Mouse (Mus musculus): ENCODE measurements at regions not wholly inside any gene's neighbourhood (a gene's known extent, or its start where the extent isn't known, plus 50 kb on each side); places are given as distances from the start of the nearest gene placed in this dataset.
A peak's percentile ranks its signal among the peaks of the same experiment; 100 is the strongest.

DNA sequence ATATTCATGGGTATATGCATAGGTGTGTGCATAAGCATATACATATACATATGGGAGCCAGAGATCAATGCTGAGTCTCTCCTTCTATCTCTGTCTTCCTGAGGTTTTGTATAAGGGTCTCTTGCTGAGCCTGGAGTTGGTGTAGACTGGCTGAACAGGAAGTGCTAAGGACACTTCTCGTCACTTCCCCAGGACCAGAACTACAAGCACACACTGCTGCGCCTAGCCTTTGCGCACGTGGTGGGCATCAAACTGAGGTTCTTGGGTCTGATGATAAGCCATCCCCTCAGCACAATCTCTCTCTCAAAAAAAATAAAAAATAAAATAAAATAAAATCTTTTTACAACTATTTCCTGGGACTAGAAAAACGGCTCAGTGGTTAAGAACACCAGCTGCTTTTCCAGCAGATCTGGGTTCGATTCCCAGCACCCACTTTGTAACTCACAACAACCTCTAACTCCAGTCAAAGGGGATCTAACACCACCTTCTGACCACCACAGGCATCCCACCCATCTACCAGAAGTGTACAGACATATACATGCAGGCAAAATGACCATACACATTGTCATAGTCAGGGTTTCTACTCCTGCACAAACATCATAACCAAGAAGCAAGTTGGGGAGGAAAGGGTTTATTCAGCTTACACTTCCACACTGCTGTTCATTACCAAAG, 55.1 kb upstream of the Cpm start:
- Histone ChIP-seq H3K4me3 (ENCODE audit: low read depth, low read length) (no peak overlapping the region), H3K9ac (ENCODE audit: low read length) (no peak overlapping the region), H3K9me3 (ENCODE audit: control insufficient read depth, low read length) (no peaks in the 10 kb centered on the region), H3K27ac (ENCODE audit: low read depth) (no peak overlapping the region), H3K4me1 (replicated peaks; ENCODE audit: control insufficient read depth, insufficient read depth, low read length) (0 out of 2 replicates have a peak, but pooled peaks cover 6% of the 10 kb centered on the region), H3K36me3 (ENCODE audit: control insufficient read depth, insufficient read depth, low read length) (no peaks in the 10 kb centered on the region), H3K4me2 (ENCODE audit: low read length) (no peak overlapping the region), H3K27me3 (replicated peaks; ENCODE audit: control insufficient read depth, insufficient read depth, low read length) (0 out of 2 replicates have a peak, but pooled peaks cover 2% of the 10 kb centered on the region)
- DNase-seq (ENCODE audit: low spot score) (no peak), ATAC-seq (replicated peaks; ENCODE audit: low FRiP score, low TSS enrichment, low read depth) (no peak)
- WGBS, result 90% methylated on average over 6 of the region's 6 CpGs

DNA sequence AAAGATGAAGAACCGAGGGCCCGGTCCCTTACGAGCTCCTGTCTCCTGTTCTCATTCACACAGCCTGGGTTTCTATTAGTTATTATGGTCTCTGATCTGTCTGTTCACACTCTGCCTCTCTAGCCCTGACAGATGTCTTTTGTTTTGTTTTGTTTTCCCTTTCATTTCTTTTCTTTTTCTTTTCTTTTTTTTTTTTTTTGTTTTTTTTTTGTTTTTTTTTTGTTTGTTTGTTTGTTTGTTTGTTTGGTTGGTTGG, 55.8 kb upstream of the Cpm start:
- WGBS, result 86% methylated on average over 3 of the region's 3 CpGs
- Histone ChIP-seq H3K27ac (ENCODE audit: low read depth) (no peak overlapping the region), H3K36me3 (ENCODE audit: control insufficient read depth, insufficient read depth, low read length) (no peaks in the 10 kb centered on the region)

DNA sequence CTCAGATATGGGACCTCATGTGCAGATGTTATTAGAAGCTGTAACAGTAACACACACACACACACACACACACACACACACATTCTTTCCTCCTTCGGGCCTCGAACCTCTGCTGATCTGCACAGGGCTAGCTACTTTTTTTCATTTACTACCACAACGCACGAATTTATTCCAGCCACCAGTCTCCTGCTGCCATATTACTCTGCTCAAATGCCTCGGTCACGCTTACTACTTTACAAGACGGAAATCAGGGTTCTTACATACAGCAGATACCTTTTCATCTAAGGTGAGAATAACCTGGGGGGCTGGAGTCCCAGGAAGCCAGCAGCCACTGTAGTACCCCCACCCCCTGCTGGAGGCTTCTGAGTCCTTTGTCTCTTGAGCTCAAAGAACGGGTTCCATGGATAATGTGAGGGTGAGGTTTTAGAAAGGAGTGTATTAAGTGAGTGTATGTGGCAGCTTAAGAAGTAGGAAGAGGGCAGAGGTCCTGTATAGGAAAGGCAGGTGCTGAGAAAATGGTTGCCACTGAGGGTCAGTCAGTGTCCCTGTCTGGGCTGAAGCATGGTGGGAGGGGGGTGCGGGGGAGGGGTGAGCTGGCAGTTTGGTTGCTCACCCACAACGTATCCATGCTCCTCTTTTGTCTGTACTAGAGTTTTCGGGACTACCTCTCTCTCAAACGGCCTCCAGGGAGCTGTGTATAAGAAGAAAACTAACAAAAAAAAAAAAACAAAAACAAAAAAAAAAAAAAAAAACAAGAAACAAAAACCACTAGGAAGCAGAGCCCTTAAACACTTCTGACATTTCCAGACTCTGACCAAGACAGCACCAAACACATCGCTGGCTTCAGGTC, 56.3 kb upstream of the Cpm start:
- DNase-seq (ENCODE audit: low spot score), result no peak
- H3K27ac ChIP-seq (ENCODE audit: low read depth), result no peak overlapping the region
- H3K4me3 ChIP-seq (ENCODE audit: low read depth, low read length), result no peak overlapping the region
- ATAC-seq (replicated peaks; ENCODE audit: low FRiP score, low TSS enrichment, low read depth), result no peak
- no peak overlapping the region for H3K9ac ChIP-seq (ENCODE audit: low read length)
- 0 out of 2 replicates have a peak, but pooled peaks cover 2% of the 10 kb centered on the region for H3K27me3 ChIP-seq (replicated peaks; ENCODE audit: control insufficient read depth, insufficient read depth, low read length)
- no peaks in the 10 kb centered on the region for H3K36me3 ChIP-seq (ENCODE audit: control insufficient read depth, insufficient read depth, low read length)
- WGBS, result 64% methylated on average over 13 of the region's 13 CpGs
- H3K9me3 ChIP-seq (ENCODE audit: control insufficient read depth, low read length), result no peaks in the 10 kb centered on the region
- H3K4me1 ChIP-seq (replicated peaks; ENCODE audit: control insufficient read depth, insufficient read depth, low read length), result 0 out of 2 replicates have a peak, but pooled peaks cover 6% of the 10 kb centered on the region
- H3K4me2 ChIP-seq (ENCODE audit: low read length), result no peak overlapping the region

More for the DNA sequence above, 55.8 kb upstream of the Cpm start:
- Histone ChIP-seq H3K27me3 (replicated peaks; ENCODE audit: control insufficient read depth, insufficient read depth, low read length) (0 out of 2 replicates have a peak, but pooled peaks cover 2% of the 10 kb centered on the region), H3K9me3 (ENCODE audit: control insufficient read depth, low read length) (no peaks in the 10 kb centered on the region), H3K9ac (ENCODE audit: low read length) (no peak overlapping the region), H3K4me3 (ENCODE audit: low read depth, low read length) (no peak overlapping the region), H3K4me2 (ENCODE audit: low read length) (no peak overlapping the region), H3K4me1 (replicated peaks; ENCODE audit: control insufficient read depth, insufficient read depth, low read length) (0 out of 2 replicates have a peak, but pooled peaks cover 6% of the 10 kb centered on the region)
- ATAC-seq (replicated peaks; ENCODE audit: low FRiP score, low TSS enrichment, low read depth), result no peak
- DNase-seq (ENCODE audit: low spot score), result no peak

DNA sequence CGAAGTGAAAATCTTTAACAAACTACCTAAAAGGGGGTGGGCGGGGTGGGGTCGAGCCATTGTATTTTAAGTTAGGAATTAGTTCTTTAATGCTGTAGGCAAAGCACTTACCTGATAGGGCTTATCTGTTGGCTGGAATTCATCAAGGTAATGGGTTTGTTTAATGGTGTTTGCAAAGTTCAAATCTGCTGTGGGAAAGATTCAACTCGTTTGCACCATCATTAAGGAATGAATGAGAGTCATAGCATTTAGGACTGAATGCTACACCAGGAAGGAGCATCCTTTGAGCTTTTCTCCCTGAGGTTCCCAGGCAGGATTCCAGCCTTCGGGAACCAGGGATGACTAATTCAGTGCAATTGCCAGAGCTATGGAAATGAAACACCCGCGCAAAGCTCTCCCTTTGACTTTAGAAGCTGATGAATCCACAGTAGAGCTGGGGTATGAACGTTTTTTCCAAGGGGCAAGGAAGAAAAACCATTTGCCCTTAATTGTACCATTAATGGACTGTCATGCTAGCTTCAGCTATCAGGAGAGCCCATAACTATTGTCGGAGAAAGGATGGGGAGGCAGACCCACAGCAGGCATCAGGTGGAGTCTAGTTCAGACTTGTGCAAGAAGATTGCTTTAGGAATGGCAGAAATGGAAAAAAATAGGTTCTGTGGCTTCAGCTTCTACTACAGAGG, 57.3 kb upstream of the Cpm start:
- 0 out of 2 replicates have a peak, but pooled peaks cover 2% of the 10 kb centered on the region for H3K27me3 ChIP-seq (replicated peaks; ENCODE audit: control insufficient read depth, insufficient read depth, low read length)
- no peak overlapping the region for H3K9ac ChIP-seq (ENCODE audit: low read length)
- peak overlapping the region; percentile 50 for H3K4me2 ChIP-seq (ENCODE audit: low read length)
- H3K9me3 ChIP-seq (ENCODE audit: control insufficient read depth, low read length), result no peaks in the 10 kb centered on the region
- H3K4me1 ChIP-seq (replicated peaks; ENCODE audit: control insufficient read depth, insufficient read depth, low read length), result 0 out of 2 replicates have a peak, but pooled peaks cover 6% of the 10 kb centered on the region
- H3K4me3 ChIP-seq (ENCODE audit: low read depth, low read length), result peak overlapping the region; percentile 23
- no peak for DNase-seq (ENCODE audit: low spot score)
- no peaks in the 10 kb centered on the region for H3K36me3 ChIP-seq (ENCODE audit: control insufficient read depth, insufficient read depth, low read length)
- 0 out of 2 replicates have a peak overlapping the region, but pooled peaks have one; percentile 44 for H3K27ac ChIP-seq (ENCODE audit: low read depth)
- 17% methylated on average over 9 of the region's 9 CpGs for WGBS
- ATAC-seq (replicated peaks; ENCODE audit: low FRiP score, low TSS enrichment, low read depth), result no peak

DNA sequence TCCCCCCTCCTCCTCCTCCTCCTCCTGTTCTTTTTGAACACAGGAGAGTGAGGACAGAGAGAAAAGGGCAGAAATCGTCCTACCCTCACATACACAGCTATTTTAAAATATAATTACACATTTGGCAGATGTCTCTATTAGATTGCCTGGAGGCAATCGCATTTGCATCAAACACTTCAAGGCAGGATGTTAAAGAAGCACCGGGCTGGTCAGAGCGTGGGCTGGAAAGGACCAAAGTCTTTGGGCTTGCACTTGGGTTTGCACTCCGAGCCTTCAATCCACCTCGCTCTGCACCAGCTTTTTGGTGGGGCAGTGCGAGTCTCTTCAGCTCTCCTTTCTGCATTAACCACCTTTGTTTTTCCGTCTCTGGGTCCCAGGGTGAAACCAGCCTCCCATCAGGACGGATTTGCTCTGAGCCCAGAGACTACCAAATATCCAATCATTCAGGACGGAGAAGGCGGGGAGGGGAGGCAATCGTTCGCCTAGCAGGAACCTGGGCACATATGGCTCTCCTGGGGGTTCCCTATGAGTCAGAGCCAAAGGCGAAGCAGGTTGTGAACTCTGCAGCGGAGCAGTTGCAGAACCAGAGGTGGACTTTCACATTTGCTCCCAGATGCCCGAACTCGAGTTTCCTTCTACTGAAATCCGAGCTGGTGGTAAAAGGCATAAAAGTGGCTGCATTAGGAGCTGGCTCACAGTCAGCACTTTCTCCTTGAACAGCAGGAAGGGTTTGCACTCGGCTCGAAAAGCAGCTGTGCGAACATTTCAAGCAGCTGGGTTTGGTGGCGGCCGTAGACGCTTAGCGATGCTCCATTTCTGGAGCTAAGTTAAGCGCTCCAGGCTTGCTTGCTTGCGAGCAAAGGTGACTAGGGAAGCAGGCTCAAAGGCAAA, 58.1 kb upstream of the Cpm start:
- H3K36me3 ChIP-seq (ENCODE audit: control insufficient read depth, insufficient read depth, low read length), result no peaks in the 10 kb centered on the region
- DNase-seq (ENCODE audit: low spot score) (peak; percentile 78), ATAC-seq (replicated peaks; ENCODE audit: low FRiP score, low TSS enrichment, low read depth) (no peak)
- H3K4me2 ChIP-seq (ENCODE audit: low read length), result peak overlapping the region; percentile 50
- peak overlapping the region; percentile 44; the same call in 1 of the 2 replicates for H3K27ac ChIP-seq (ENCODE audit: low read depth)
- H3K4me1 ChIP-seq (replicated peaks; ENCODE audit: control insufficient read depth, insufficient read depth, low read length), result 0 out of 2 replicates have a peak, but pooled peaks cover 6% of the 10 kb centered on the region
- peaks cover 1% of the 10 kb centered on the region for H3K9me3 ChIP-seq (ENCODE audit: control insufficient read depth, low read length)
- H3K9ac ChIP-seq (ENCODE audit: low read length), result no peak overlapping the region; the same call in 1 of the 2 replicates
- 1% methylated on average over 27 of the region's 27 CpGs for WGBS
- 0 out of 2 replicates have a peak, but pooled peaks cover 2% of the 10 kb centered on the region for H3K27me3 ChIP-seq (replicated peaks; ENCODE audit: control insufficient read depth, insufficient read depth, low read length)
- H3K4me3 ChIP-seq (ENCODE audit: low read depth, low read length), result peak overlapping the region; percentile 23

DNA sequence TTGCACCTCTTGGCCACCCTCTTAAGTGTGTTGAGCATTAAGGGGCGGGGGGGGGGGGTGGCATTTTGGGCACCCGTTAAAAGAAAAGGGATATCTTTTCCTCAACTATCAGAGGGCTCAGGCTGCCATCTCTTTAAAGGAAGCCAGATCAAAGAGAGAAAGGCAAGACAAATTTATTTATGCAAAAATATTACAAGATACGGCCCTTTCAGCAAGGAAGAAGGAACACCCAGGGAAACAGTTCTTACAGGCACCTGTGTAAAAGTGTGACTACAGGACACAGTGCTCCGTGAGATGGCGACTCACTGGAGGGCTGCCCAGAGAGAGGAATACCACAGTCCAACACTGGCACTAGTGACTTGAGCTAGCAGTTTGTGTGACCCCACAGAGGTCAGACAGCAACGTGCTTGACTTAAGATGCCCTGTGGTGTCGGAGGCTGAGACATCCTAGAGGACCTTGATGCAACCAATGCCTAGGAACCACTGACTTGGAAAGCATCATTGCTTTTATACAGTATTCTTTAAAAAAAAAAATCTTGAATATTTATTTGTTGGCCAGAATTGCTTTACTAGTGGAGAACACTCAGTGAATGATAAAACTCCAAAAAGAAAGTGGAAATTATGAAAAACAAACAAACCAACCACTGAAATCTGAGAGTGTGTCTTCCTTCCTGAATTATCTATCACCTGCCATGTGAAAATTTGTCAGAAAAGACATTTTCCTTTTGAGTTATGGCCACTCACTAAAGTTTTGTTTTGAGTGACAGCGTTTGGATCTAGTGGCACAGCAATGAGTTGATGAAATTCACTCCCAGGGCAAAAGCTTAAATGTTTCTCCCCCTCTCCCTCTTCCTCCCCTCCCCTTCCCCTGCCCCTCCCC, 59.0 kb upstream of the Cpm start:
- no peak for DNase-seq (ENCODE audit: low spot score)
- peaks cover 3% of the 10 kb centered on the region for H3K9me3 ChIP-seq (ENCODE audit: control insufficient read depth, low read length)
- ATAC-seq (replicated peaks; ENCODE audit: low FRiP score, low TSS enrichment, low read depth), result no peak
- H3K4me3 ChIP-seq (ENCODE audit: low read depth, low read length), result no peak overlapping the region
- H3K4me1 ChIP-seq (replicated peaks; ENCODE audit: control insufficient read depth, insufficient read depth, low read length), result 0 out of 2 replicates have a peak, but pooled peaks cover 6% of the 10 kb centered on the region
- H3K27me3 ChIP-seq (replicated peaks; ENCODE audit: control insufficient read depth, insufficient read depth, low read length), result 0 out of 2 replicates have a peak, but pooled peaks cover 2% of the 10 kb centered on the region
- no peak overlapping the region for H3K4me2 ChIP-seq (ENCODE audit: low read length)
- no peak overlapping the region; the same call in 1 of the 2 replicates for H3K27ac ChIP-seq (ENCODE audit: low read depth)
- H3K36me3 ChIP-seq (ENCODE audit: control insufficient read depth, insufficient read depth, low read length), result no peaks in the 10 kb centered on the region
- H3K9ac ChIP-seq (ENCODE audit: low read length), result no peak overlapping the region
- WGBS, result 55% methylated on average over 8 of the region's 8 CpGs

DNA sequence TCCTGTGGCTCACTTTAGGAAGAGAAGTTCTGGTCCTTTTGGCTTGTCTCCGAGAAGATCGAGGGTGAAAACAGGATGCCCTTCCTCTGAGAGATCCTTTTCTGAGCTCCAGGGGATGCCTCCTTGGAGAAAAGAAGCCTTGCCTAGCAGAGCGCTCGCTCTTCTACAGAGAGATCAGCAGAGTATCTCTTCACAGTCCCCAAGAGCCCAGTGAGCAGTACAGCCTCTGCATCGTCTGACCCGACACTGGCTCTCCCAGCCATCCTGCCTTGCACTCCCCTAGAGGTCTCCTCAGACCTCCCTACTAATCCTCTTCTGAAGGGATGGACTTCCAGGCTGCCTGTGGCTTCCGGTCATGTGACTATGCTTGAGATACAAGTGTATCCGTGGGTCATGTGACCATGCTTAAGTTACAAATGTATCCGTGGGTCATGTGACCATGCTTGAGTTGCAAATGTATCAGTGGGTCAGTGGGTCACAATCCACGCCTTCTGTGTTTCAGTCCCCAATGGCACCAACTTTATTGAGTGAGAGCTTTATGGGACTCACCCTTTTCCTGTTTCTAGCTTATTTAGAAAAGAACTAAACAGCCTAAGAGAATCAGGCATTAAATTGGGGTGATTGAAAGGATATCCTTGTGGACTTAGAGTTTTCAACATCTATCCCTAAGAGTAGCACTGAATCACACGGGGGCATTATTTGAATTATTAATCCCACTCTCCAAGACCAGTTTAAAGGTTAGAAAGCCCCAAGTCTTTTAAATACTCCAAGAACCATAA, 59.8 kb upstream of the Cpm start:
- DNase-seq (ENCODE audit: low spot score) (no peak), ATAC-seq (replicated peaks; ENCODE audit: low FRiP score, low TSS enrichment, low read depth) (no peak)
- Histone ChIP-seq H3K27me3 (replicated peaks; ENCODE audit: control insufficient read depth, insufficient read depth, low read length) (0 out of 2 replicates have a peak, but pooled peaks cover 2% of the 10 kb centered on the region), H3K27ac (ENCODE audit: low read depth) (no peak overlapping the region), H3K36me3 (ENCODE audit: control insufficient read depth, insufficient read depth, low read length) (no peaks in the 10 kb centered on the region), H3K4me3 (ENCODE audit: low read depth, low read length) (no peak overlapping the region), H3K9ac (ENCODE audit: low read length) (no peak overlapping the region), H3K4me1 (replicated peaks; ENCODE audit: control insufficient read depth, insufficient read depth, low read length) (0 out of 2 replicates have a peak, but pooled peaks cover 6% of the 10 kb centered on the region), H3K9me3 (ENCODE audit: control insufficient read depth, low read length) (peaks cover 3% of the 10 kb centered on the region), H3K4me2 (ENCODE audit: low read length) (no peak overlapping the region)
- WGBS, result 79% methylated on average over 11 of the region's 11 CpGs

All from intestine, embryonic 14.5 days (tissue).